Mouse (Mus musculus) spleen, postnatal 14 days (tissue): ENCODE results near the gene G3bp2.

ENCODE experiments used
- DNase-seq, 2 experiments: peaks; one replicate each; pipeline ENCODE4 v3.0.0; 2021 to 2022; ENCODE audit warnings: low spot score in 2 of 2

The G3bp2 gene

GRCm38 (mm10) chr5:92101601-92102000 lies 18.1 kb upstream of the G3bp2 start:
- no peak for DNase-seq

- DNase-seq: no peak
Measured at GRCm38 (mm10) chr5:92098351-92099109, 15.0 kb upstream of the G3bp2 start.

GRCm38 (mm10) chr5:92097779-92098178 lies 14.3 kb upstream of the G3bp2 start:
- DNase-seq: no peak

GRCm38 (mm10) chr5:92096786-92097185 lies 13.3 kb upstream of the G3bp2 start:
- no peak for DNase-seq

GRCm38 (mm10) chr5:92094062-92094415 lies 10.5 kb upstream of the G3bp2 start:
- DNase-seq: no peak

GRCm38 (mm10) chr5:92093263-92094061 lies 9.9 kb upstream of the G3bp2 start:
- DNase-seq: no peak

GRCm38 (mm10) chr5:92087469-92087868 lies 4.0 kb upstream of the G3bp2 start:
- DNase-seq: no peak

GRCm38 (mm10) chr5:92085821-92086550 lies 2.5 kb upstream of the G3bp2 start:
- no peak for DNase-seq

GRCm38 (mm10) chr5:92085246-92085645 lies 1.7 kb upstream of the G3bp2 start:
- DNase-seq: no peak

- DNase-seq: peak; percentile 52 to 61
Measured at GRCm38 (mm10) chr5:92082821-92083401, 608 bp downstream of the G3bp2 start.

- DNase-seq: no peak
Measured at GRCm38 (mm10) chr5:92081326-92081725, 2.2 kb downstream of the G3bp2 start.

- DNase-seq: no peak
Measured at GRCm38 (mm10) chr5:92080400-92080799, 3.1 kb downstream of the G3bp2 start.

GRCm38 (mm10) chr5:92079304-92079703 lies 4.2 kb downstream of the G3bp2 start:
- DNase-seq: no peak

GRCm38 (mm10) chr5:92078751-92079150 lies 4.8 kb downstream of the G3bp2 start:
- DNase-seq: no peak

GRCm38 (mm10) chr5:92076273-92076672 lies 7.2 kb downstream of the G3bp2 start:
- no peak for DNase-seq

GRCm38 (mm10) chr5:92074061-92074460 lies 9.5 kb downstream of the G3bp2 start:
- DNase-seq: no peak

GRCm38 (mm10) chr5:92063192-92063591 lies 20.3 kb downstream of the G3bp2 start:
- no peak for DNase-seq

- DNase-seq: no peak
Measured at GRCm38 (mm10) chr5:92052866-92053265, 30.7 kb downstream of the G3bp2 start.

GRCm38 (mm10) chr5:92050419-92050818 lies 33.1 kb downstream of the G3bp2 start:
- no peak for DNase-seq

GRCm38 (mm10) chr5:92043783-92044182 lies 39.7 kb downstream of the G3bp2 start, which contains the start of gene Cdkl2:
Cdkl2 (minus strand) TSS chr5:92043883.
- DNase-seq: no peak

GRCm38 (mm10) chr5:92042377-92043348 lies 40.9 kb downstream of the G3bp2 start:
- peak; percentile 94 to 95 for DNase-seq
